In genomic region chr1:135000527-135000926, GRCm38 (mm10) we compare ENCODE assay signal across 26 mouse cellular contexts. TPM values are rescaled to one million over a fixed set of nuclear protein-coding genes. Genes with fewer than 3 reads are reported as not detected.
DNase-seq lines count a peak whose midpoint lies in the region; ATAC-seq and TF ChIP-seq lines count a peak whose summit lies in the region.
"Had no signal": no experiment of that assay in that cellular context is flagged by ENCODE, and none has a peak within 500 bp of the region (broad histone marks: within the 10 kb centered on the region; RNA-seq: fewer than 3 reads in every experiment).

No protein-coding gene starts in this region.

- H3K9me3 ChIP-seq in G1E (replicated peaks) = no peaks in the 10 kb centered on the region
- H3K9me3 ChIP-seq: embryonic facial prominence, embryonic 15.5 days; hindbrain, embryonic 10.5 days; kidney, embryonic 15.5 days; limb, embryonic 15.5 days; liver, embryonic 15.5 days; midbrain, embryonic 13.5 days; stomach, embryonic 15.5 days had no signal

- peaks cover 30% of the 10 kb centered on the region for H3K27me3 ChIP-seq in G1E (ENCODE audit: insufficient read depth, low read length)
- H3K27me3 ChIP-seq in splenic B cell, adult 2 months (ENCODE audit: control insufficient read depth, insufficient read depth, low read length, poor library complexity, severe bottlenecking) = no peaks in the 10 kb centered on the region
- H3K27me3 ChIP-seq: embryonic facial prominence, embryonic 15.5 days; midbrain, embryonic 13.5 days; stomach, embryonic 15.5 days had no signal

- no peak for TF ChIP-seq CTCF in G1E (IDR thresholded peaks at IDR 0.05; ENCODE audit: low read depth, low read length)

- H3K4me1 ChIP-seq in G1E (ENCODE audit: insufficient read depth, low read depth, low read length) = peaks cover 10% of the 10 kb centered on the region
- H3K4me1 ChIP-seq: kidney, embryonic 15.5 days; liver, embryonic 15.5 days; stomach, embryonic 15.5 days had no signal

- peak; percentile 73 for DNase-seq in heart, adult 11 months
- DNase-seq in heart, postnatal 4 days = no peak
- peak; percentile 76 for DNase-seq in G1E (ENCODE audit: low spot score)
- peak; percentile 15 for DNase-seq in splenic B cell, adult 2 months (ENCODE audit: low read depth, low spot score)
- DNase-seq in adrenal gland, adult 2 months = no peak
- no peak for DNase-seq in spleen, postnatal 14 days (ENCODE audit: low spot score in 2 of 2)
- no peak for DNase-seq in spleen, postnatal 36 days (ENCODE audit: low spot score in 2 of 2)
- DNase-seq: adrenal gland, adult 8-10 months; cerebellum, adult 8-10 months; gastrocnemius, adult 2 months; kidney, postnatal 4 days; right cerebral cortex, postnatal 25 days; spleen, adult 18-20 months had no signal

- H3K4me3 ChIP-seq in G1E (ENCODE audit: low read depth, low read length) = peak overlapping the region; percentile 38; the same call in 1 of the 2 replicates
- H3K4me3 ChIP-seq: embryonic facial prominence, embryonic 15.5 days; gastrocnemius, adult 2 months; hindbrain, embryonic 10.5 days; kidney, embryonic 15.5 days; left cerebral cortex, adult 2 months; limb, embryonic 15.5 days; liver, embryonic 15.5 days; midbrain, embryonic 13.5 days; stomach, embryonic 15.5 days had no signal

- ATAC-seq in G1E (ENCODE audit: extremely low read depth, insufficient number of reproducible peaks, low FRiP score, poor library complexity, severe bottlenecking) = peak; percentile 83
- ATAC-seq in common myeloid progenitor, adult 5-6 weeks (replicated peaks; ENCODE audit: low read depth, poor library complexity, severe bottlenecking) = peak; percentile 90
- ATAC-seq: forebrain, embryonic 14.5 days; hindbrain, embryonic 16.5 days; intestine, embryonic 16.5 days; lung, postnatal 0 days; midbrain, embryonic 13.5 days had no signal

- no peaks in the 10 kb centered on the region for H3K36me3 ChIP-seq in G1E (replicated peaks)
- no peaks in the 10 kb centered on the region for H3K36me3 ChIP-seq in splenic B cell, adult 2 months (ENCODE audit: control insufficient read depth, insufficient read depth, low read length, poor library complexity, severe bottlenecking)
- H3K36me3 ChIP-seq: embryonic facial prominence, embryonic 15.5 days; hindbrain, embryonic 10.5 days; kidney, embryonic 15.5 days; limb, embryonic 15.5 days; liver, embryonic 15.5 days; midbrain, embryonic 13.5 days; stomach, embryonic 15.5 days had no signal

RNA-seq across cellular contexts. Expression of gene Ube2t, which starts 38.2 kb away (rescaled TPM):
- 10 to 100 TPM; 22.6 to 24.2 TPM for total RNA-seq in heart, postnatal 4 days (2021)
- total RNA-seq in G1E (2014; fragmentation: Nextera tagmentation) (54.3 and 60.7 TPM in 2 replicates), G1E (2017) (65.9 and 72.6 TPM in 2 replicates)
- polyA plus RNA-seq in G1E (2012) = 12.1 and 14.1 TPM in 2 replicates
- 21.7 and 23.0 TPM in 2 replicates for total RNA-seq in common myeloid progenitor, adult 5-6 weeks (2017)
- 1 to 10 TPM in 1 of 2 experiments, under 1 TPM in 1; 0.98 to 1.0 TPM for total RNA-seq in adrenal gland, adult 2 months (2021)
- 1.3 and 2.3 TPM in 2 replicates for polyA plus RNA-seq in adrenal gland, adult 2 months (2012; rRNA removed)

RNA-seq across cellular contexts. Expression of gene Ppp1r12b, which starts 44.8 kb away (rescaled TPM):
- total RNA-seq in heart, postnatal 4 days (2021) = 100 to 1,000 TPM; 118 to 124 TPM
- total RNA-seq in G1E (2014; fragmentation: Nextera tagmentation) (12.6 and 15.7 TPM in 2 replicates), G1E (2017) (8.0 and 8.2 TPM in 2 replicates)
- polyA plus RNA-seq in G1E (2012) = 1.2 and 1.7 TPM in 2 replicates
- total RNA-seq in common myeloid progenitor, adult 5-6 weeks (2017) = 7.3 and 9.0 TPM in 2 replicates
- total RNA-seq in adrenal gland, adult 2 months (2021) = 10 to 100 TPM; 12.3 to 13.8 TPM
- polyA plus RNA-seq in adrenal gland, adult 2 months (2012; rRNA removed) = 3.3 and 4.3 TPM in 2 replicates

Comparison
In these comparisons a context has a peak if more than half of its experiments do, and no peak if none do; other contexts are left out.
1. DNase-seq: peak in heart, adult 11 months (single experiment), G1E (single experiment) and splenic B cell, adult 2 months (single experiment); none in heart, postnatal 4 days (single experiment), adrenal gland, adult 2 months (single experiment), spleen, postnatal 14 days (0 of 2) and spleen, postnatal 36 days (0 of 2).
2. RNA of gene Ube2t, which starts 38.2 kb away (total RNA-seq): 54.3 to 72.6 TPM in G1E, 22.6 to 24.2 TPM in heart, postnatal 4 days and 21.7 to 23.0 TPM in common myeloid progenitor, adult 5-6 weeks; 0.98 to 1.0 TPM in adrenal gland, adult 2 months; every median in the first group is over 10 times any median in the second.
3. RNA of gene Ppp1r12b, which starts 44.8 kb away (total RNA-seq): 118 to 124 TPM in heart, postnatal 4 days; 8.0 to 15.7 TPM in G1E, 12.3 to 13.8 TPM in adrenal gland, adult 2 months and 7.3 to 9.0 TPM in common myeloid progenitor, adult 5-6 weeks; every median in the first group is over 4 times any median in the second.